Mouse (Mus musculus): ENCODE data around the gene Tnfrsf25.

GRCm38 (mm10) chr4:152068166-152068724, 47.5 kb upstream of the Tnfrsf25 start:
- TF ChIP-seq GATA1 (IDR thresholded peaks at IDR 0.05; ENCODE audit: low read length) (no peak), TAL1 (IDR thresholded peaks at IDR 0.05; ENCODE audit: low read length) (no peak)

All from erythroblast, embryonic 14.5 days (primary cell).